Mouse (Mus musculus) liver, embryonic 14.5 days (tissue): Measurements from ENCODE around the gene Homer3. TPM values are rescaled to one million over a fixed set of nuclear protein-coding genes. Genes with fewer than 3 reads are reported as not detected.
A peak's percentile ranks its signal among the peaks of the same experiment; 100 is the strongest.

Experiments
- ATAC-seq: fragments of 200-750 bp; cut with Nextera tagmentation; 2 replicates; pipeline ENCODE4 v1.8.0; 2017; ENCODE audit warnings: moderate number of reproducible peaks, mild to moderate bottlenecking, moderate library complexity; ENCODE audit not compliant: insufficient read depth
- DNase-seq, 3 experiments: peaks; one replicate each; pipeline ENCODE4 v3.0.0-alpha.2; 2012 to 2013; ENCODE audit warnings: low read depth in 3 of 3, low spot score in 3 of 3
- H3K27ac ChIP-seq: fragments of 300-500 bp; sonication (generic); 2 replicates; pipeline ENCODE4 v1.5.1; 2014; ENCODE audit warnings: moderate library complexity, mild to moderate bottlenecking, control low read depth, inconsistent platforms
- H3K27me3 ChIP-seq: fragments of 300-500 bp; sonication (generic); 2 replicates; pipeline ENCODE4 v1.6.1; 2014; ENCODE audit warnings: mild to moderate bottlenecking, low read length, moderate library complexity; ENCODE audit not compliant: control insufficient read depth, insufficient read depth
- H3K36me3 ChIP-seq: fragments of 300-500 bp; sonication (generic); replicated peaks from 2 replicates; pipeline ENCODE4 v1.6.1; 2014; ENCODE audit warnings: low read depth; ENCODE audit not compliant: control insufficient read depth, insufficient read depth
- H3K4me1 ChIP-seq, 2 experiments: fragments of 200-500 bp in 1 of 2; fragments of 300-500 bp in 1 of 2; sonication (generic) in 1 of 2; replicated peaks; 2 replicates each; pipeline ENCODE4 v1.6.1; 2012 to 2014; ENCODE audit warnings: antibody characterized with exemption in 1 of 2, inconsistent platforms in 1 of 2, low read length in 1 of 2; ENCODE audit not compliant: control insufficient read depth in 2 of 2, insufficient read depth in 2 of 2
- H3K4me2 ChIP-seq: fragments of 300-500 bp; sonication (generic); 2 replicates; pipeline ENCODE4 v1.6.1; 2014; ENCODE audit warnings: low read depth, mild to moderate bottlenecking, control low read depth, moderate library complexity
- H3K4me3 ChIP-seq, 2 experiments: fragments of 200-500 bp in 1 of 2; fragments of 300-500 bp in 1 of 2; sonication (generic) in 1 of 2; 2 replicates each; pipeline ENCODE4 v1.5.1; 2012 to 2014; ENCODE audit warnings: low read depth in 2 of 2, low read length in 2 of 2, mild to moderate bottlenecking in 2 of 2, control low read depth in 1 of 2, inconsistent platforms in 1 of 2, moderate library complexity in 1 of 2; ENCODE audit not compliant: insufficient read depth in 1 of 2
- H3K9ac ChIP-seq: fragments of 300-500 bp; sonication (generic); replicated peaks from 2 replicates; pipeline ENCODE4 v1.6.1; 2014; ENCODE audit warnings: mild to moderate bottlenecking, control low read depth, moderate library complexity
- H3K9me3 ChIP-seq: fragments of 300-500 bp; sonication (generic); 2 replicates; pipeline ENCODE4 v1.6.1; 2016; ENCODE audit warnings: low read length, mixed read lengths; ENCODE audit not compliant: control insufficient read depth
- CTCF ChIP-seq: IDR thresholded peaks from 2 replicates; pipeline ENCODE4 v1.5.1; 2016; ENCODE audit warnings: antibody characterized with exemption, low read depth, control low read depth
- EP300 ChIP-seq: IDR thresholded peaks from 2 replicates; pipeline ENCODE4 v1.6.1; 2016; ENCODE audit warnings: antibody characterized with exemption, low read depth
- WGBS: fragments of 180-500 bp; shearing (Covaris S2); extraction: QIAGEN DNeasy Blood & Tissue Kit; methylation state at CpG from one replicate; pipeline ENCODE4 v1.1.7; 2014; ENCODE audit not compliant: insufficient replicate concordance; 5-methylcytosine and 5-hydroxymethylcytosine counted together
- polyA plus RNA-seq, 2 experiments: library from polyadenylated mRNA; depleted of rRNA in 1 of 2; stranded (reverse) in 1 of 2; unstranded in 1 of 2; fragments of >200 nt; fragmentation: Nextera tagmentation in 1 of 2; extraction: Ambion mirVana in 1 of 2; gene quantifications; 2 replicates each; pipeline versions ENCODE4 v1.2.1 to v1.2.3; 2012 to 2014

The Homer3 gene
- polyA plus RNA-seq, 2 experiments: 3.9 to 6.5 TPM

- peaks cover 4 to 9% of the 10 kb centered on the region in 2 experiments; a peak in 3 of 4 replicates for H3K4me1 ChIP-seq
- TF ChIP-seq CTCF: no peak
- no peak overlapping the region for H3K4me2 ChIP-seq
- DNase-seq (no peak), ATAC-seq (no peak)
- no peak overlapping the region for H3K9ac ChIP-seq
- H3K36me3 ChIP-seq: peaks cover 84% of the 10 kb centered on the region
- H3K27me3 ChIP-seq: no peaks in the 10 kb centered on the region
- H3K9me3 ChIP-seq: no peaks in the 10 kb centered on the region
- no peak overlapping the region for H3K4me3 ChIP-seq
- WGBS: 86% methylated on average over 7 of the region's 7 CpGs
- no peak overlapping the region for H3K27ac ChIP-seq
Observed at GRCm38 (mm10) chr8:70340659-70341058, 58.0 kb downstream of the Homer3 start.

GRCm38 (mm10) chr8:70342007-70342406, 59.4 kb downstream of the Homer3 start:
- Histone ChIP-seq H3K27ac (no peak overlapping the region), H3K27me3 (no peaks in the 10 kb centered on the region), H3K4me3 (no peak overlapping the region), H3K9ac (no peak overlapping the region), H3K9me3 (no peaks in the 10 kb centered on the region), H3K36me3 (peaks cover 78% of the 10 kb centered on the region), H3K4me2 (no peak overlapping the region), H3K4me1 (peaks cover 4 to 17% of the 10 kb centered on the region in 2 experiments; a peak in 3 of 4 replicates)
- no peak for TF ChIP-seq EP300
- TF ChIP-seq CTCF: no peak
- DNase-seq (no peak), ATAC-seq (no peak)
- 81% methylated on average over 14 of the region's 14 CpGs for WGBS

GRCm38 (mm10) chr8:70343076-70343475, 60.4 kb downstream of the Homer3 start:
- H3K36me3 ChIP-seq: peaks cover 75% of the 10 kb centered on the region
- no peaks in the 10 kb centered on the region for H3K27me3 ChIP-seq
- no peak for DNase-seq
- ATAC-seq: no peak
- H3K27ac ChIP-seq: no peak overlapping the region
- no peaks in the 10 kb centered on the region for H3K9me3 ChIP-seq
- WGBS: 86% methylated on average over 7 of the region's 7 CpGs
- H3K4me1 ChIP-seq: peaks cover 7 to 20% of the 10 kb centered on the region in 2 experiments
- no peak for TF ChIP-seq CTCF
- TF ChIP-seq EP300: no peak
- no peak overlapping the region for H3K4me3 ChIP-seq
- H3K4me2 ChIP-seq: no peak overlapping the region
- H3K9ac ChIP-seq: no peak overlapping the region

- no peak overlapping the region for H3K4me2 ChIP-seq
- DNase-seq (no peak), ATAC-seq (peak; percentile 42; the same call in 1 of the 2 replicates)
- TF ChIP-seq EP300: no peak
- TF ChIP-seq CTCF: peak; percentile 80
- WGBS: 63% methylated on average over 6 of the region's 6 CpGs
- no peak overlapping the region for H3K4me3 ChIP-seq
- H3K9ac ChIP-seq: no peak overlapping the region
- H3K27me3 ChIP-seq: no peaks in the 10 kb centered on the region
- H3K36me3 ChIP-seq: peaks cover 74% of the 10 kb centered on the region
- no peak overlapping the region for H3K27ac ChIP-seq
- no peaks in the 10 kb centered on the region for H3K9me3 ChIP-seq
- peaks cover 13 to 26% of the 10 kb centered on the region in 2 experiments for H3K4me1 ChIP-seq
Observed at GRCm38 (mm10) chr8:70343696-70344095, 61.1 kb downstream of the Homer3 start.

Other genes starting within 250 kb of the Homer3 start
- 19.2 and 19.4 TPM in 2 replicates for gene Mau2, start 240.1 kb upstream of the Homer3 start, polyA plus RNA-seq (2012; rRNA removed)
- 15.6 and 19.6 TPM in 2 replicates for gene Mau2, start 240.1 kb upstream of the Homer3 start, polyA plus RNA-seq (2014; fragmentation: Nextera tagmentation; extraction: Ambion mirVana)
- gene Sugp1, start 240.0 kb upstream of the Homer3 start, polyA plus RNA-seq (2012; rRNA removed): 4.7 and 6.2 TPM in 2 replicates
- 8.8 and 10.3 TPM in 2 replicates for gene Sugp1, start 240.0 kb upstream of the Homer3 start, polyA plus RNA-seq (2014; fragmentation: Nextera tagmentation; extraction: Ambion mirVana)
- gene Tm6sf2, start 209.9 kb upstream of the Homer3 start, polyA plus RNA-seq (2012; rRNA removed): 1.2 and 1.3 TPM in 2 replicates
- 0.85 and 1.3 TPM in 2 replicates for gene Tm6sf2, start 209.9 kb upstream of the Homer3 start, polyA plus RNA-seq (2014; fragmentation: Nextera tagmentation; extraction: Ambion mirVana)
- gene Hapln4, start 199.4 kb upstream of the Homer3 start, polyA plus RNA-seq (2012; rRNA removed): 0.05 and 0.06 TPM in 2 replicates
- gene Hapln4, start 199.4 kb upstream of the Homer3 start, polyA plus RNA-seq (2014; fragmentation: Nextera tagmentation; extraction: Ambion mirVana): not detected in 2 replicates
- 0.01 and 0.11 TPM in 2 replicates for gene Ncan, start 162.0 kb upstream of the Homer3 start, polyA plus RNA-seq (2012; rRNA removed)
- not detected in 2 replicates for gene Ncan, start 162.0 kb upstream of the Homer3 start, polyA plus RNA-seq (2014; fragmentation: Nextera tagmentation; extraction: Ambion mirVana)
- gene Nr2c2ap, start 151.5 kb upstream of the Homer3 start, polyA plus RNA-seq (2012; rRNA removed): 9.3 and 11.1 TPM in 2 replicates
- gene Nr2c2ap, start 151.5 kb upstream of the Homer3 start, polyA plus RNA-seq (2014; fragmentation: Nextera tagmentation; extraction: Ambion mirVana): 11.8 and 12.0 TPM in 2 replicates
- gene Rfxank, start 143.7 kb upstream of the Homer3 start, polyA plus RNA-seq (2012; rRNA removed): 5.3 and 6.4 TPM in 2 replicates
- 6.1 and 7.0 TPM in 2 replicates for gene Rfxank, start 143.7 kb upstream of the Homer3 start, polyA plus RNA-seq (2014; fragmentation: Nextera tagmentation; extraction: Ambion mirVana)
- 27.0 and 27.1 TPM in 2 replicates for gene Borcs8, start 143.3 kb upstream of the Homer3 start, polyA plus RNA-seq (2012; rRNA removed)
- gene Borcs8, start 143.3 kb upstream of the Homer3 start, polyA plus RNA-seq (2014; fragmentation: Nextera tagmentation; extraction: Ambion mirVana): 25.1 and 25.4 TPM in 2 replicates
- gene Mef2b, start 143.1 kb upstream of the Homer3 start, polyA plus RNA-seq (2012; rRNA removed): 0.03 and 0.04 TPM in 2 replicates
- not detected in 2 replicates for gene Mef2b, start 143.1 kb upstream of the Homer3 start, polyA plus RNA-seq (2014; fragmentation: Nextera tagmentation; extraction: Ambion mirVana)
- gene Tmem161a, start 110.5 kb upstream of the Homer3 start, polyA plus RNA-seq (2012; rRNA removed): 33.0 and 38.0 TPM in 2 replicates
- gene Tmem161a, start 110.5 kb upstream of the Homer3 start, polyA plus RNA-seq (2014; fragmentation: Nextera tagmentation; extraction: Ambion mirVana): 15.6 TPM in 2 replicates
- 14.7 and 16.1 TPM in 2 replicates for gene Slc25a42, start 70.5 kb upstream of the Homer3 start, polyA plus RNA-seq (2012; rRNA removed)
- 3.3 and 4.5 TPM in 2 replicates for gene Slc25a42, start 70.5 kb upstream of the Homer3 start, polyA plus RNA-seq (2014; fragmentation: Nextera tagmentation; extraction: Ambion mirVana)
- gene Sugp2, start 48.6 kb upstream of the Homer3 start, polyA plus RNA-seq (2012; rRNA removed): 14.1 and 17.3 TPM in 2 replicates
- gene Sugp2, start 48.6 kb upstream of the Homer3 start, polyA plus RNA-seq (2014; fragmentation: Nextera tagmentation; extraction: Ambion mirVana): 7.5 and 9.9 TPM in 2 replicates
- gene Armc6, start 48.4 kb upstream of the Homer3 start, polyA plus RNA-seq (2012; rRNA removed): 12.4 and 13.5 TPM in 2 replicates
- gene Armc6, start 48.4 kb upstream of the Homer3 start, polyA plus RNA-seq (2014; fragmentation: Nextera tagmentation; extraction: Ambion mirVana): 10.5 and 12.0 TPM in 2 replicates
- gene Ddx49, start 19.7 kb downstream of the Homer3 start, polyA plus RNA-seq (2012; rRNA removed): 17.9 and 20.3 TPM in 2 replicates
- gene Ddx49, start 19.7 kb downstream of the Homer3 start, polyA plus RNA-seq (2014; fragmentation: Nextera tagmentation; extraction: Ambion mirVana): 20.8 and 22.3 TPM in 2 replicates
- 138 and 180 TPM in 2 replicates for gene Cope, start 19.7 kb downstream of the Homer3 start, polyA plus RNA-seq (2012; rRNA removed)
- gene Cope, start 19.7 kb downstream of the Homer3 start, polyA plus RNA-seq (2014; fragmentation: Nextera tagmentation; extraction: Ambion mirVana): 164 and 171 TPM in 2 replicates
- gene Cers1, start 32.9 kb downstream of the Homer3 start, polyA plus RNA-seq (2012; rRNA removed): 0.09 and 0.14 TPM in 2 replicates
- not detected in 2 replicates for gene Cers1, start 32.9 kb downstream of the Homer3 start, polyA plus RNA-seq (2014; fragmentation: Nextera tagmentation; extraction: Ambion mirVana)
- gene Gdf1, start 47.0 kb downstream of the Homer3 start, polyA plus RNA-seq (2012; rRNA removed): 0.16 and 0.22 TPM in 2 replicates
- gene Gdf1, start 47.0 kb downstream of the Homer3 start, polyA plus RNA-seq (2014; fragmentation: Nextera tagmentation; extraction: Ambion mirVana): not detected in 2 replicates
- gene Upf1, start 70.5 kb downstream of the Homer3 start, polyA plus RNA-seq (2012; rRNA removed): 12.3 and 14.1 TPM in 2 replicates
- gene Upf1, start 70.5 kb downstream of the Homer3 start, polyA plus RNA-seq (2014; fragmentation: Nextera tagmentation; extraction: Ambion mirVana): 9.3 and 11.6 TPM in 2 replicates
- 0.39 and 0.47 TPM in 2 replicates for gene Comp, start 90.7 kb downstream of the Homer3 start, polyA plus RNA-seq (2012; rRNA removed)
- 0.29 and 0.85 TPM in 2 replicates for gene Comp, start 90.7 kb downstream of the Homer3 start, polyA plus RNA-seq (2014; fragmentation: Nextera tagmentation; extraction: Ambion mirVana)
- 3.9 and 4.5 TPM in 2 replicates for gene Crtc1, start 156.8 kb downstream of the Homer3 start, polyA plus RNA-seq (2012; rRNA removed)
- 2.9 and 3.9 TPM in 2 replicates for gene Crtc1, start 156.8 kb downstream of the Homer3 start, polyA plus RNA-seq (2014; fragmentation: Nextera tagmentation; extraction: Ambion mirVana)
- 6.5 and 7.1 TPM in 2 replicates for gene Klhl26, start 194.1 kb downstream of the Homer3 start, polyA plus RNA-seq (2012; rRNA removed)
- 5.0 and 6.0 TPM in 2 replicates for gene Klhl26, start 194.1 kb downstream of the Homer3 start, polyA plus RNA-seq (2014; fragmentation: Nextera tagmentation; extraction: Ambion mirVana)
- 0.03 and 0.09 TPM in 2 replicates for gene Tmem59l, start 204.5 kb downstream of the Homer3 start, polyA plus RNA-seq (2012; rRNA removed)
- gene Tmem59l, start 204.5 kb downstream of the Homer3 start, polyA plus RNA-seq (2014; fragmentation: Nextera tagmentation; extraction: Ambion mirVana): not detected in 2 replicates
- gene Crlf1, start 210.3 kb downstream of the Homer3 start, polyA plus RNA-seq (2012; rRNA removed): 1.5 and 1.9 TPM in 2 replicates
- gene Crlf1, start 210.3 kb downstream of the Homer3 start, polyA plus RNA-seq (2014; fragmentation: Nextera tagmentation; extraction: Ambion mirVana): 3.7 and 4.0 TPM in 2 replicates
- 55.1 and 71.6 TPM in 2 replicates for gene Rex1bd, start 223.9 kb downstream of the Homer3 start, polyA plus RNA-seq (2012; rRNA removed)
- gene Rex1bd, start 223.9 kb downstream of the Homer3 start, polyA plus RNA-seq (2014; fragmentation: Nextera tagmentation; extraction: Ambion mirVana): 72.0 and 74.2 TPM in 2 replicates
- 553 and 870 TPM in 2 replicates for gene Uba52, start 228.0 kb downstream of the Homer3 start, polyA plus RNA-seq (2012; rRNA removed)
- 738 and 773 TPM in 2 replicates for gene Uba52, start 228.0 kb downstream of the Homer3 start, polyA plus RNA-seq (2014; fragmentation: Nextera tagmentation; extraction: Ambion mirVana)
- gene Fkbp8, start 244.9 kb downstream of the Homer3 start, polyA plus RNA-seq (2012; rRNA removed): 140 and 149 TPM in 2 replicates
- gene Fkbp8, start 244.9 kb downstream of the Homer3 start, polyA plus RNA-seq (2014; fragmentation: Nextera tagmentation; extraction: Ambion mirVana): 114 and 135 TPM in 2 replicates
- gene Kxd1, start 245.1 kb downstream of the Homer3 start, polyA plus RNA-seq (2012; rRNA removed): 28.9 and 30.8 TPM in 2 replicates
- gene Kxd1, start 245.1 kb downstream of the Homer3 start, polyA plus RNA-seq (2014; fragmentation: Nextera tagmentation; extraction: Ambion mirVana): 32.6 and 33.3 TPM in 2 replicates